Mouse (Mus musculus): ENCODE data around the gene Uhrf2. TPM values are rescaled to one million over a fixed set of nuclear protein-coding genes. Genes with fewer than 3 reads are reported as not detected.
A peak's percentile ranks its signal among the peaks of the same experiment; 100 is the strongest.

Uhrf2 gene
- total and polyA plus RNA-seq, 3 experiments, result 15.9 to 20.3 (median 17.6) TPM

DNA sequence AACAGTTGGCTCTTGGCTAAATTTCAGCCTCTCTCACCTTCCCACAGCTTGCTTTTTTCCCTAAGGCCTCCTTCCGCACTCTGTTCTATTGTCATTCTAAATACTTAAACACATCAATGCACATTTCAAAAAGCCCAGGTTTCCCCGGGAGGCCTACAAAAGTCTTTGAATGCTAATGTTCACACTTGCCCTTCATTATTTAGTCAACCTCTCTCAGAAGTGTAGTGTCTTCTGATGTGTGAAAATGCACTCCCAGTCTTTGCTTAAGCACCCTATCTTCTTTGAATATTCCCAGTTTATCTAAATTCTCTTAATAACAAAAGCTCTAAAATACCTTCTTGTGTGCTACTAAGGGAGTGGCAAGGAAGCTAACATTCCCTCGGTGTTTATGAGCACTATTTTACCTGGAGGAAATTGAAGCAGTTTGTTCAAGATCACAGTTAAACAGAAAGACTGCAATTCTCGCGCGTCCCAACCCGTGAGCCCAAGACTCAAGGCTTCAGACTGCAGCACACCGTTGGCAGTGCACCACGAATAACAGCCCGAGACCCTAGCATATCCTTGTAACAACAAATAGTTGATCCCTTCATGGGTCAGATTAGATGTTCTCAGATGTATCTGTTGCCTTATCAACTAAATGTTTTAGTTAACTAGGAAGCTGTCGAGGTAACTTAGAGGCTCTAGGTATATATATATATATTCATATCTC, 1.2 kb upstream of the Uhrf2 start:
- Histone ChIP-seq H3K36me3 (ENCODE audit: control insufficient read depth, insufficient read depth, low read length) (peaks cover 17% of the 10 kb centered on the region), H3K79me2 (replicated peaks; ENCODE audit: control insufficient read depth, insufficient read depth, low read length) (peaks cover 8% of the 10 kb centered on the region), H3K4me1 (ENCODE audit: control insufficient read depth, insufficient read depth, low read length) (peaks cover 1% of the 10 kb centered on the region), H3K9ac (ENCODE audit: low read depth, low read length) (no peak overlapping the region), H3K4me3 (no peak overlapping the region), H3K27me3 (ENCODE audit: control insufficient read depth, insufficient read depth, low read length) (no peaks in the 10 kb centered on the region), H3K27ac (peak overlapping the region; percentile 90; the same call in 1 of the 2 replicates)
- TF ChIP-seq EP300 (IDR thresholded peaks at IDR 0.05; ENCODE audit: insufficient read depth, low read depth, low read length) (no peak), POLR2A (IDR thresholded peaks at IDR 0.05; ENCODE audit: insufficient read depth, low read depth, low read length) (no peak)
- WGBS, result 71% methylated on average over 11 of the region's 11 CpGs
- intact Hi-C loops (cut with DNase I), result no loop called here
- DNase-seq, result no peak

DNA sequence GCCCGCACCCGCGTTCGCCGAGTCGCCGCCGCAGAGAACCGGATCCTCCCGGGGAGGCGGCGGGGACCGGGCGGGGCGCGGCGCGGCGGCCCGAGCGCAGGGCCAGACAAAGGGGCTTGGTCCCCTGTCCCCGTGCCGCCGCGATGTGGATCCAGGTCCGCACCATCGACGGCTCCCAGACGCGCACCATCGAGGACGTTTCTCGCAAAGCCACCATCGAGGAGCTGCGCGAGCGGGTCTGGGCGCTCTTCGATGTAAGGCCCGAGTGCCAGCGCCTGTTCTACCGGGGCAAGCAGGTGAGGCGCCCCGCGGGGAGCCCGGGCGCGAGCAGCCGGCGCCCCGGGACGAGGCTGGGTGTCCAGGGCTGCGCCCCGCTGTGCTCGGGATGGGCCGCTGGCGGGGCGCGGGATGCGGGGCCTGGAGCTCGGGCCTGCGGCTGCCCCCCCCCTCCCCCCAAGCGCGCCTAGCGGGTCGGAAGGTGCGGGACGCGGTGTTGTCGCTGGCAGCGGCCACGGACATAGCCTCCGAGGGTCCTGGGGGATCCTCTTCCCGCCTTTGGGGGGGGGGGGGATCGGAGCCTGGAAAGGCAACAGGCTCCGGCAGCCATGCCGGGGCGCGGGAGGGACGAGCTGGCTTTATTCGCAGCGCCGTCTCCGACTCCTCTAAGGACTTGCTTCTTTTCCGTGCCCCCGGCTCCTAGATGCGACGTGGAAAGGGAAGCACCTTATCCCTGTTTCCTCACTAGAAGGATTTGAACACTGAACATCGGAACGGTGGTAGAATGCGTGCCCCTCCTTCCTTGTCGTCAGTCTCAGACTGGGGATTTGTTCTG, 539 bp downstream of the Uhrf2 start:
- peak overlapping the region; percentile 90 for H3K27ac ChIP-seq
- peaks cover 17% of the 10 kb centered on the region for H3K36me3 ChIP-seq (ENCODE audit: control insufficient read depth, insufficient read depth, low read length)
- H3K9ac ChIP-seq (ENCODE audit: low read depth, low read length), result peak overlapping the region; percentile 99
- no peak for DNase-seq
- H3K4me3 ChIP-seq, result peak overlapping the region; percentile 92
- intact Hi-C loops (cut with DNase I), result loop anchor here (2.0 to 10.0 kb wide), 2 partner anchors 228 to 776 kb away; partner anchors contain the start of gene Jak2
- peaks cover 11% of the 10 kb centered on the region for H3K79me2 ChIP-seq (replicated peaks; ENCODE audit: control insufficient read depth, insufficient read depth, low read length)
- TF ChIP-seq CTCF (IDR thresholded peaks at IDR 0.05) (no peak), EP300 (IDR thresholded peaks at IDR 0.05; ENCODE audit: insufficient read depth, low read depth, low read length) (no peak), POLR2A (IDR thresholded peaks at IDR 0.05; ENCODE audit: insufficient read depth, low read depth, low read length) (no peak)
- H3K27me3 ChIP-seq (ENCODE audit: control insufficient read depth, insufficient read depth, low read length), result no peaks in the 10 kb centered on the region
- WGBS, result under 1% methylated on average over 89 of the region's 92 CpGs
- peaks cover 4% of the 10 kb centered on the region for H3K4me1 ChIP-seq (ENCODE audit: control insufficient read depth, insufficient read depth, low read length)

DNA sequence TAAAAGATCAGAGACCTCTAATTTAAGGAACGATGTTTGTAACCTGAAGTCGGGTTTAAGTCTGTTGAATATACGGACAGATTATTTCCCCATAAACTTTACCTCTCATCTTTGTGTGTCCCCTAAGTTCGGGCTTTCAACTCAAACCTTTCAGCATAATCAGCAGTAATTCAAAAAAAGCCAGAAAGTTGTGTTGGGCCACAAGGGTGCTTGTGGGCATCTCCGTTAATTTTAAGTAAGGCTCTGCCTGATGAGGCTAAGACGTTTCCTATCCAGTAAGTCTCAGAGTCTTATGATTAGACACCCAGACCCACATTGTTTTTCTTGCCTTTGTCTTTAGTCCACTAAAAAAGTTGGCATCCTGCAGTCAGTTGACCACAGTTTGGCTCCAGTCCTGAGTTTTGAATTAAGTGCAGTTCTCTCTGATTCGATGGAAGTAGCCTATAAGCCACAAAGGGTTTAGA, 1.2 kb downstream of the Uhrf2 start:
- no peak for TF ChIP-seq CTCF (IDR thresholded peaks at IDR 0.05)
- TF ChIP-seq EP300 (IDR thresholded peaks at IDR 0.05; ENCODE audit: insufficient read depth, low read depth, low read length), result no peak
- no peak for TF ChIP-seq POLR2A (IDR thresholded peaks at IDR 0.05; ENCODE audit: insufficient read depth, low read depth, low read length)
- Histone ChIP-seq H3K79me2 (replicated peaks; ENCODE audit: control insufficient read depth, insufficient read depth, low read length) (peaks cover 11% of the 10 kb centered on the region), H3K36me3 (ENCODE audit: control insufficient read depth, insufficient read depth, low read length) (peaks cover 17% of the 10 kb centered on the region), H3K9ac (ENCODE audit: low read depth, low read length) (peak overlapping the region; percentile 99), H3K27ac (peak overlapping the region; percentile 90), H3K4me3 (peak overlapping the region; percentile 92), H3K27me3 (ENCODE audit: control insufficient read depth, insufficient read depth, low read length) (no peaks in the 10 kb centered on the region), H3K4me1 (ENCODE audit: control insufficient read depth, insufficient read depth, low read length) (peaks cover 4% of the 10 kb centered on the region)
- DNase-seq, result no peak
- intact Hi-C loops (cut with DNase I), result loop anchor here (2.0 to 10.0 kb wide), 2 partner anchors 229 to 777 kb away; partner anchors contain the start of gene Jak2
- 1% methylated on average over 7 of the region's 7 CpGs for WGBS

DNA sequence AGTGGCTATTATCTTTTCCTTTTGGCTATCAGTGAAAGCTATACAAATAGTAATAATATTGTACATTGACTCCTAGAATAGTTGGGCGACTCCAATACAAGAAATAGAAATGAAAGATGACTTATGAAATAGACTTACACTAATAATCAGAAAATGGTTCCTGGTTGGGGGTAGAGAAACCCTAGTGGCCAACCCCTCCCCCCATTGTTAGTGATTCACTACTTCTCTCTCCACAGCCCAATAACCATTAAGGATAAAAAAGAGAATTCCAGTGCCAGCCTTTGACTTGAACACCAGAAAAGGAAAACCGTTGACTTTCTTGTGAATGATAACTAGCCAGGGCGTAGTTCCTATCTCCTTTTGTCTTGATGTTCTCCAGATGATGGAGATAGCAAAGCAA, 1.9 kb downstream of the Uhrf2 start:
- peaks cover 17% of the 10 kb centered on the region for H3K36me3 ChIP-seq (ENCODE audit: control insufficient read depth, insufficient read depth, low read length)
- H3K9ac ChIP-seq (ENCODE audit: low read depth, low read length), result no peak overlapping the region
- DNase-seq, result no peak
- TF ChIP-seq CTCF (IDR thresholded peaks at IDR 0.05), result no peak
- TF ChIP-seq EP300 (IDR thresholded peaks at IDR 0.05; ENCODE audit: insufficient read depth, low read depth, low read length), result no peak
- no peak for TF ChIP-seq POLR2A (IDR thresholded peaks at IDR 0.05; ENCODE audit: insufficient read depth, low read depth, low read length)
- H3K27me3 ChIP-seq (ENCODE audit: control insufficient read depth, insufficient read depth, low read length), result no peaks in the 10 kb centered on the region
- peaks cover 4% of the 10 kb centered on the region for H3K4me1 ChIP-seq (ENCODE audit: control insufficient read depth, insufficient read depth, low read length)
- intact Hi-C loops (cut with DNase I), result loop anchor here (10.0 kb wide), 1 partner anchor 777 kb away; the partner anchor contains the start of gene Jak2
- H3K27ac ChIP-seq, result no peak overlapping the region
- H3K4me3 ChIP-seq, result peak overlapping the region; percentile 92
- 56% methylated on average over 3 of the region's 3 CpGs for WGBS
- peaks cover 12% of the 10 kb centered on the region for H3K79me2 ChIP-seq (replicated peaks; ENCODE audit: control insufficient read depth, insufficient read depth, low read length)

DNA sequence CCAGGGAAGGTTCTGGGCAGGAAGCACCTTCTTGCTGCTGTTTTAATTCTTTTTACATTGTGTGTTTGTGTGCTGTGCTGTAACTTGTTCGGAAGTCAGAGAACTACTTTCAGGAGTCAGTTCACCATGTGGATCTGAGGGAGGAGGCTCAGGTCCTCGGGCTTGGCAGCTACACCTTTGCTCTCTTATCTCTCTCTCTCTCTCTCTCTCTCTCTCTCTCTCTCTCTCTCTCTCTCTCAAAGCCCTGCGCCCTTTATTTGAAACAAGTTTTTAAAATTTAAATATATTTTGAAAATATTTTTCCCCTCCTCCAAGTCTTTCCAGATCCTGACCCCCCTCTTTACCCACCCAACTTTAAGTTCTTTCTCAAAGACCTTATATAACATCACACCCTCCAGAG, 5.0 kb downstream of the Uhrf2 start:
- Histone ChIP-seq H3K4me3 (no peak overlapping the region), H3K27ac (no peak overlapping the region), H3K27me3 (ENCODE audit: control insufficient read depth, insufficient read depth, low read length) (no peaks in the 10 kb centered on the region), H3K4me1 (ENCODE audit: control insufficient read depth, insufficient read depth, low read length) (peaks cover 4% of the 10 kb centered on the region), H3K79me2 (replicated peaks; ENCODE audit: control insufficient read depth, insufficient read depth, low read length) (peaks cover 14% of the 10 kb centered on the region), H3K36me3 (ENCODE audit: control insufficient read depth, insufficient read depth, low read length) (peaks cover 24% of the 10 kb centered on the region), H3K9ac (ENCODE audit: low read depth, low read length) (no peak overlapping the region)
- TF ChIP-seq CTCF (IDR thresholded peaks at IDR 0.05) (no peak), EP300 (IDR thresholded peaks at IDR 0.05; ENCODE audit: insufficient read depth, low read depth, low read length) (no peak), POLR2A (IDR thresholded peaks at IDR 0.05; ENCODE audit: insufficient read depth, low read depth, low read length) (no peak)
- no peak for DNase-seq
- 33% methylated on average over 3 of the region's 3 CpGs for WGBS
- intact Hi-C loops (cut with DNase I), result loop anchor here (10.0 kb wide), 1 partner anchor 781 kb away; the partner anchor contains the start of gene Jak2
